Mouse (Mus musculus) layer of hippocampus, adult 9-10 months (tissue): ENCODE measurements around the gene Prkcz.
A peak's percentile ranks its signal among the peaks of the same experiment; 100 is the strongest.

Experiments used
- DNase-seq: peaks from one replicate; pipeline ENCODE4 v3.0.0; 2022; ENCODE audit warnings: low spot score

The Prkcz gene

DNA sequence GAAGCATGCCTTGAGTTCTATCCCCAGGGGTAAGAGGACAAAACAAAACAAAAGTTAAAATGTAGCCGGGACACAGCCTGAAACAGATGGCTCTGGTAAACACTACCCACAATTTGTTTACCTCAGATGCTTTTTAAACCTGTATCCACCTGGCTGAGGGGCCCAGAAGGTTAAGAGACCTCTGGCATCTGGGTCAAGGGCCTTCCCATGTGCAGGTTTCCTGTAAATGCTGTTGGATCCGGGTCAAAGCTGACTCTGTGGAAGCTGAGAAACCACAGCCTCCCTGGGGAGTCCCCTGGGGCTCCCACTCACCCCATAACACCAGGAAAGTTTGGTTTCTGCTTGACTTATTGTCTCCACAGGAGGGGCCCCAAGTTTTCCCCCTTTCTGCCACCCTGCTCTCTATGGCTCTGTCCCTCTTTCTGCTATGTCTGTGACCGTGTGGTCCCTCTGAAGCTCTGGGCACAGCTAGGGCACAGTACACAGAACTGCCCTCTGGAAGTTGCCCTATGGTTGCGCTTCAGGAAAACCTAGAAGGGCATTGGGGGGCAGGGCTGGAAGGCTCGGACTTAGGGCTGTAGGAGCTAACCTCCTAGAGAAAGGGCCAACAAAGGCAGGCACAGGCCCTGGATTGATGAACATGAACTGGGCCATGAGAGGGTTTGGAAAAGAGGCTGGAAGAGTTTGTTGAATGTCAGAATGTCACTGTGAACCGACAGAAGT is 115.2 kb downstream of the Prkcz start:
- no peak for DNase-seq

DNA sequence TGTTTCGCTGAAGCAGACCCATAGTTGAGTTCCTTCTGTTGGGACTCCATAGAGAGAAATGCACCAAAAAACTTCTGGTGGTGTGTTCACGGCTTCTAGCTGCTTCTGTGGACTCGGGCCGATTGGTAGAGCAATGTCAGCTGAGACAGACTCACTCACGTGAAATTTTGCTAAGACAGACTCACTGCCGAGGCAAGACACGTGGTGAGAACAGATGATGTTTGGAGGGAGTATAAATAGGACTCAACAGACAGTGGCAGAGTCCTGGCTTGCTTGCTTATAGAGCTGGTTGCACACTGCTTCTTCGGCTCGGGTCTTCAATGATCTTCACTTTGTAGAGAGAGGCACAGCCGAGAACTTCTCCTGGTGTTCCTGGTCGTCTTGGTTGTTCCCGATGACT is 117.9 kb downstream of the Prkcz start:
- DNase-seq = no peak

- no peak for DNase-seq
Measured at GRCm38 (mm10) chr4:155242292-155242691, 118.9 kb downstream of the Prkcz start.

DNA sequence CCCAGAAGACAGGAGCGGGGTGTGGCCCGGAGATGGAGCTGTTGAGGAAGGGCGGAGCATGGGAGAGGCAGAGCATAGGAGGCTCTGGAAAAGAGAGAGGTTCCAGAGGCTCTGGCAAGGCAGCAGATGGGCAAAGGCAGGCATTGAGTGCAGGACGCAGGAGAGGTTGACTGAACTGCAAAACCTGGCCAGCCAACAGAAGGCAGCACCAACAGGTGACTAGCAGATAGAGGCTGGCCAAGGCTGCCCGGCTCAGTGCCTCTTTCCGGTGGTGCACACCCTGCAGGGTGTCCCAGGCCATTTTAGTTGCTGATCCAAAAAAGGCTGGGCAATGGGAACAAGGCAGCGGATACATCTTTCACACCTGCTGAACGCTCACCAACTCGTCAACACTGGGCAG is 119.4 kb downstream of the Prkcz start:
- DNase-seq = no peak

DNA sequence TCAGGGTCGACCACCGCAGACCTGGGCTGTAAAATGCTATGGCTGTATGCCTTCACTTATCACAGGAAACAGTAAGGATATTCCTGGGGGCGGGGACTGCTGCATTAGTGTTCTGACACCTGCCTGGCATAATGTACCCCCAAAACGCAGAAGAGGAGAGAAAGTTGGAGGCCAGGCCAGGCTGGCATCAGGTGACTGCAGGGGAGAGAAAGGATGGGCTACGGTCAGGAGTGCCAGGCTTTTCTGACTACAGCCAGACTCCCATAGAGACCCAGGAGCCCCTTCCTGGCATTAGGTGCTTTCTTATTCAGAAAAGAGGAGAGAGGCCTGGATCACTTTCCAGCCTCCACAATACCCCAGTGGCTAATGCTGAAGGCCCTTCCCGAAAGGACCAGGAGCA is 121.7 kb downstream of the Prkcz start:
- no peak for DNase-seq

GRCm38 (mm10) chr4:155238276-155238675 is 122.9 kb downstream of the Prkcz start:
- no peak for DNase-seq

DNA sequence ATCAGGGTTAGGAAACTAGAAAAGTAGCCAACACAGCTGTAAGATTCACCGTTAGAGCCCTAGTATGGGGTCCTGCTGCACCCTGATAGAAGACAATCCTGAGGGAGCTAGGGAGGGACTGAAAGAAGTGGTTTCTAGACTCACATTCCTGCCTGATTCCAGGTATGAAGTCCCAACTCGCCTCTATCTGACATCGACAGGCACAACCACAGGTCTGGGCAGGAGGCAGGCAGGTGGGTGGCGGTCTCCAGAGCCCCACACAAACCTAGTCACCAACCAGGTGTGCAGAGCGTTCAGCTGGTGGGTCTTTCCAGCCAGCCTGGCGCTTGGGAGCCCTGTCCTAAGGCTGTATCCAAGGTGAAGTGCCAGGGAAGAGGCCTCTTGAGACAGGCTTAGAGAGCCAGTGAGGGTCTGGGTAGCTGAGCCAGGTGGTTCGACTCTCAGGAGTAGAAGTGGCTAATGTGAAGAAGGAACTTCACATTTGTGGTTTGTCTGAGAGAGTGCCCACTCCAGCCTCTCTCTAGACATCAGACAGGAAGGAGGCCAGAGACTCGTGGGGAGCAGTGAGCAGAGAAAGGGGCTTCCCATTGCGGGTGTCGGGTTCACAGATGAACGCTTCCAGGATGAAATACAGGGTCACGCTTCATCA is 124.3 kb downstream of the Prkcz start:
- DNase-seq = no peak

- peak; percentile 85 for DNase-seq
Measured at GRCm38 (mm10) chr4:155235311-155236119, 125.6 kb downstream of the Prkcz start.

DNA sequence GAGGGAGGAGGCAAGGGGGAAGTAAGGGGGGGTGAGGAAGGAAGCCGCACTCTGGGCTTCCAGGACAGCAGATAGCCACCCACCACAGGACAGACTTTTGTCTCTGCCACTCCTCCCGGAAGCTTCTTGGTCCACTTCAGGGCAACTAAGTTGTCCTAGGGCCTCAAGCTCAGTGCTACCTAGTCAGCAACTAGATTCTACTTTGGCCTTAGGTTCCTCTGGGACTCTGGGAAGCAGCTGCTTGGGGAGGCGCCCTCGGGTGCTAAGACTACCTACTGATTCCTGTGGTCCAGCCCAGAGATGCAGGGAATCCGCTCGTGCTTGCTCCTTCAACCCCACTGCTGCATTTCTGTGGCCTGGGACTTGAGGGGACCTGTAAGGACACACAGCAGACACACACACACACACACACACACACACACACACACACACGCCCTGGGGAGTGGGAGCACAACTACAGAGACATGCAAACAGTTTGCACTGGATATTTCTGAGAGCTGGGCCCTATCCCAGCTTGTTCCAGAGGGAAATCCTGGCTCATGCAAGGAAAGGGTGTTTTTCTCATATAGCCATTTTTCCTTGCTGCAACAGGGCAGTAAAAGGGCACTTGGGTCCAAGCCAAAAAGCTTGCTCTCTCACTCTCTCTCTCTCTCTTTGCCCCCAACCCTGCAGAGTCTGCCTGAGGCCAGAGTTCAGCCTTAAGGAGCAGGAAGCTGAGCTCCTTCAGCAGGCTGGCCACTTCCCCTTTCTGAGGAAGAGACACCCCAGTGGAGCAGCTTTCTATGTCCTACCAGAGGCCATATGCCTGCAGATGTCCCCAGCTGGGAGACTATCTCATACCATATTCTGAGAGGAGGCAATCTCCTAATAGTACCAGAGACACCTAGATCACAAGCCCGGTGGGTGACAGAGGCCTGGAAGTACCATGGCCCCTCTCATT is 126.5 kb downstream of the Prkcz start:
- DNase-seq = no peak

- DNase-seq = no peak
Measured at GRCm38 (mm10) chr4:155233878-155234277, 127.3 kb downstream of the Prkcz start.

DNA sequence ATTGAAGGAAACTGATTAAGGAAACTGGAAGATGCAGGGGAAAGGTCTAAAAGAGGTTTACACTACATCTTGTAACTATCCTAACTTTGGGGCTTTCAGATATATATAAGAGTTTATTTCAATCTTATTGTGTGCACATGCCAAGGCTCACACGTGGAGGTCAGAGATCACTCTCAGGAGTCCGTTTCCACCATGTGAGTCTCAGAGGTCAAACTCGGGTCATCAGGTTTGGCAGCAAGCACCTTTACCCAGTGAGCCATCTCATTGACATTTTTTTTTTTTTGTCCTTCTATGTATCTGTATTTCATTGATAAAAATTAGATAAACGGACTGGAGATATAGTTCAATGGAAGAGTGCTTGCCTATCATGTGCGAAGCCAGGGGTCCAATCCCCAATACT is 132.7 kb downstream of the Prkcz start:
- no peak for DNase-seq

DNA sequence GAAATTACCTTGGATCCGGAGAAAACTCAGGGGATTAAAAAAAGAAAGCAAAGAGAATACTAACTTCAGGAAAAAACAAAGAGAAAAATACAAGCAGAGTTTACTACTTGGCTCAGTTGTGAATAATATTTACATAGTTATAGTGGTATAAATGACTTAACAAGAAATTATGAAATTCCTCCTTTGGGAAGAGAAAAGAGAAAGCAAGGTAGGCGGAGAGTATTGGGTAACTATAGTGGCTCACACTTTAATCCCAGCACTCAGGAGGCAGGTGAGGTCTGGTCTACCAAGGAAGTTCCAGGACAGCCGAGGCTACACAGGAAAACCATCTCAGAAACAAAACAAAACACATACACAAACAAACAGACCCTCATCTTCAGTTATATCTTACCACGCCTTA is 133.2 kb downstream of the Prkcz start:
- DNase-seq = no peak

DNA sequence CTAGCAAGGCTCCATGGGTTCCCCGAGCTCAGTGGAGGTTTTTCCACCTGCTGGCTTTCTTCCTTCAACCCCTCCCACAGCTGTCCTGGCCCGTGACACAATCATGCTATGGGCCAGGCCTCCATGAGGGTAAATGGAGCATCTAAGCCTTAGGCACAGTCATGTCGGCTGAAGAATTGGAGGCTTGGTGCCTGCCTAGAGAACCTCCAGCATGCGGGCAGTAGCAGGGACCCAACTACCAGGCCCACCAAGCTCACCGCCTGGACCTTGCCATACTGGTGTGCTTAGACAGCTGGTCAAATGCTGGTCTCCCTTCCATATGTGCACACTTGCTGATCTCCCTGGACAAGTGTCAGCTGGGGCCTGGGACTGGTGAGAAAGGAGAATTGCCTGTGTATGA is 135.2 kb downstream of the Prkcz start:
- DNase-seq = no peak

DNA sequence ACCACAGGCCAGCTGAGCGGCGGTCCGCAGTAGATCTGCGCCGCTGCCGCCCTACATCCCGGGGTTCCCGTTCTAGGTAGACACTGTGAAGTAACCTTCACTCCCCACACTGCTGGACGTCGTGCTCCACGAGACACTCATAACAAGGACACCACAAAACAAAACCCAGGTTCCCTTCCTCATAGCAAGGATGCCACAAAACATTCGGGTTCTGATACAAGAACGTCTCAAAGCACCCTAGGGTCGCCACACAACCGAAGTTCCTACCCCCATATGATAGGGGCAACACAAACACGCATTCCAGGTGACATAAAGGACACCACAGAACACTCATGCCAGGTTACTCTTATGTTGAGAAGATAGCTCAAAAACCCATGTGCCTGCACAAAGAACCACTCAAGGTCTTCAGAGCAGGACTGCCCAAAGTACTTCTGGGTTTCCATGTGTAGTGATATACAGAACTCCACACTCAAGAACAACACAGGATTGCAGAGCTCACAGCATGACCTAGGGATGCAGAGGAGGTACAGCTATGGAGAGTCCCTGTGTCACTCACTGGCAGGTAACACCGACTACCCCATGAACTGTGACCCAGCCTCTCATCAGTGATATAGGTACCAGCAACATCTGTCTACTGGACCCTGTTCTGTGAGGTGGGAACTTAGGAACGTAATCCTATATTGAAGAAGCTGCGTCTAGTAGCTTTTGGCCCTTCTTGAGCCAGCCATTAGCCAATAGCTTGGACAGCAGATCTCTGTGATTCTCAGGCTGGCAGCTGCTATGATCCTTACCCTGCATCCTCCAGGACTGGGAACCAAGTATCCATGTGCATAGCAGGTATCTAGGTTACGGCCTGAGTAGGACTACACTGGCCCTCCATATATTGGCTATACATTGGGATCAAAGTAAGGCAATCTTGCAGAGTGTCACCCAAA is 137.3 kb downstream of the Prkcz start:
- no peak for DNase-seq

DNA sequence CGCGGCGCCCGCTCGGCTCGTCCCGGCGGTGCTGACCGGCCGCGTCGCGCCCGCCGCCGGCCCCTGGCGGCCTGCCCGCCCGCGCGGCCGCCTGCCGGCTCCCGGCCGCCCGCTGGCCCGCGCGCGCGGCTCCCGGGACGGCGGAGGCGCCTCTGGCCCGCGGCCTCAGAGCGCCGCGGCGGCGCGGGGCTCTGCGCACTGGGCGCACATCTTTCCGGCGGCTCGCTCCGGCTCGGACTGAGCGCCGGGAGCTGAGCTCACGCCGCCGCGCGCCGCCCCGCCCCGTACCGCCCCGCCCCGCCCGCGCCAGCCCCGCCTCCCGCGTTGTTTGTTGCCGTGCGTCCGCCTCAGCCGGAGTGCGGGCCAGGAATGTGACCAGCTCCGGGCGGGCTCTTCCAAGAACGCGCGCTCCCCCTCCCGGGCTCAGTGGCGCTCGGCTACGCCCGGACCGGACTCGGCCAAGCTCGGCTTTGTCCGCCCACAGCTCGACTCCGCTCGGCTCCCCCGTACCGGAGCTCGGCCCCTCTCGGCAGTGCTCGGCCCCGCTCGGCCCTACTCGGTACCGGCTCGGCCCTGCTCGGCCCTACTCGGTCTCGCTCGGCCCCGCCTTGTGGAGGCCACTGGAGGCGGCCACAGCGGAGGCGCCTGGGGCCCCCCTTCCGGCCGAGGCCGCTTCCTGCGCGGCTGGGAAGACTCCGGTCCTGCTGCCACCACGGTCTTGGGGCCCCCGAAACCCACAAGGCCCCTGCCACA is 138.1 kb downstream of the Prkcz start:
- DNase-seq = peak; percentile 99

DNA sequence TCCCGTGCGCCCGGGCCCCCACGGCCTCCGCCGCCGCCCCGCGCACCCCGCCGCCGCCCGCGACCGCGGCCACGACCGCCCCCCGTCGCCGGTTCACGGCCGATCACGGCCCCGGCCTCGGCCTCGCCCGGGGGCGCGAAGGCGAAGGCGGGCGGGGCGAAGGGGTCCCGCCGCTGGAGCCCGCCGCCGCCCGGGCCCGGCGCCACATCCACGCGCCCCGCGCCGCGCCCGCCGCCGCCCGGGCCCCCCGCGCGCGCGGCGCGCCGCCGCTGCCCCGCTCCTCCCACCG is 138.7 kb downstream of the Prkcz start, which contains the start of gene Ski:
TSS of gene Ski (minus strand) at position 41 of the 289 bp plus-strand sequence.
- no peak for DNase-seq

- no peak for DNase-seq
Measured at GRCm38 (mm10) chr4:155221599-155222551, 139.3 kb downstream of the Prkcz start.

DNA sequence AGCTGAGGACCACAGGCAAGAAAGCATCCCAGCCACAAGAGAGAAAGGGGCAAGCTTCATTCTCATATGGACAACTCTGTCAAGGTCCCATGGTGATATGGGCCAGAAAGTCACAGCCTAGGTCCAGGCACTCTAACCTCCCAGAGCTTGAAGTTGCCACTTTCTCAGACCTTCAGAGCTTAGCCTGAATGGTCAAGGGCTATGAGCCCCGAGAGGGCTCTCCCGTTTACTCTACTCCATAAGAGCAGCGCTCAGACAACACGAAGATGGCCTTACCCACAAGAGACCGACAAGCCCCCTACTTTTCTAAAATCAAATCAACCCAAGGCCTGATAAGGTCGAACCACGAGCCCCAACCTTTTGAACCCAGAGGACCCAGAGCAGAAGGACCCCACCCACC is 140.1 kb downstream of the Prkcz start:
- no peak for DNase-seq
